Mouse (Mus musculus) frontal cortex, adult 2 months (tissue): ENCODE measurements at regions not wholly inside any gene's neighbourhood (a gene's known extent, or its start where the extent isn't known, plus 50 kb on each side); places are given as distances from the start of the nearest gene placed in this dataset.
"Not testable (repeated sequence)": the region's sequence is repeated elsewhere in the genome, so short reads cannot be mapped to it uniquely, and the experiment has no call there.

Source experiments
- DNase-seq, 2 experiments: peaks; one replicate each; pipeline ENCODE4 v3.0.0; 2022; ENCODE audit warnings: low spot score in 1 of 2; ENCODE audit errors: extremely low spot score in 1 of 2

- no peak for DNase-seq
Measured at GRCm38 (mm10) chr10:8136662-8137061, 180.6 kb upstream of the Tab2 start.

- DNase-seq, result no peak
Measured at GRCm38 (mm10) chr10:8135272-8135671, 179.2 kb upstream of the Tab2 start.

DNA sequence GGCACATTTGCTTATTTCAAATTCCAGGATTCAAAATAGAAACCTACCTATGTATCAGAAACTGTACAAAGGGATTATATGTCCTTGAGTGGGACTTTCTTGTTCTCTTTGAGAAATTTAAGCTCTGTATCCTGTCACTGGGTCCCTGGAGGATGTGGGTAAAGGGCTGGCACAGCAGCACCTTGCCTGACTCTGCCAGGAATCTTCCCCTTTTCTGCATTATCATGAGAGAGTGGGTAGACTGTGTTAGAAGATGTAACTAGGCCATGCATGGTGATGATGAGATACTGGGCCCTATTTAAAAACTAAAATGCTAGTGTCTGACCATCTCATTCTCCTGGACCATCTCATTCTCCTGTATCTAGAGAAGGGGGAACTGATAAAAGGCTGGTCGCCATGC lies 178.4 kb upstream of the Tab2 start:
- DNase-seq, result no peak

GRCm38 (mm10) chr10:8133451-8133952 lies 177.5 kb upstream of the Tab2 start:
- DNase-seq, result no peak

DNA sequence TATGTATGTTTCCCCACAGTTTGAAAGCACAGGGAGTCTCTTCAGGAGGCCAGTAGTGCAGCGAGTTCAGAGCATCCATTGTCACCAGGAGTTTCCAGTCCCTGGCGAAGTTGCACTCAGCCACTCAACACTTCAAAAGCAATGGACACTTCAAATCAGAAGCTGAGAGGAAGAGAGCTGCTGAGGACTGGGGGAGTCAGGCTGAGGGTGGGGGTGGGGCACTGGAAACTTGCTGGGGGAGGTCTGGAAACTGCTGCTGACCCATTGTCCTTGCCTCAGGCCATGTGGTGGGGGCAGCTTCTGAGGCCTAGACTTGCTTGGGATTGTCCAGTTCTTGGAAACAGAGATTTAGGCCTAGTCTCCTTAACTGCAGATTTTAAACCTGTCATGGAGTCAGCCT lies 176.8 kb upstream of the Tab2 start:
- no peak for DNase-seq

- DNase-seq, result peak; percentile 73 to 83
Measured at GRCm38 (mm10) chr10:8130472-8131241, 174.6 kb upstream of the Tab2 start.

DNA sequence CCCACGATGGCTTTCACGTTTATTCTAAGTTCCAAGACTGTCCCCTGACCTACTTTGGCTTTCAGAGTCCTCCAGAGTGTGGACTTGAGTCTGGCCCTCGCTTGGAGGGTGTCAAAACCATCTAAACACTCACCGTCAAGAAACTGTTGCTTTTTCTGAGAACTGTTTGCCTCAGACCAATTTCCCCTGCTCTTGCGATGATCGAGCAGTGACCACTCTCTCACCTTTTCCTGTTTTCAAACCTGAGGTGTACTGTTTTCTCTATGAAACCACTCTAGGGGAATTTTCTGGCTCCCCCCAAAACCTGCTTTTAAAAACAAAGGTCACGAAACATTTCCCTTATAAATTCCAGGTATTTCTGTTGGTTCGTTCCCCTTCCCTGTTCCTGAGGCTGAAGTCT lies 174.0 kb upstream of the Tab2 start:
- DNase-seq, result no peak

DNA sequence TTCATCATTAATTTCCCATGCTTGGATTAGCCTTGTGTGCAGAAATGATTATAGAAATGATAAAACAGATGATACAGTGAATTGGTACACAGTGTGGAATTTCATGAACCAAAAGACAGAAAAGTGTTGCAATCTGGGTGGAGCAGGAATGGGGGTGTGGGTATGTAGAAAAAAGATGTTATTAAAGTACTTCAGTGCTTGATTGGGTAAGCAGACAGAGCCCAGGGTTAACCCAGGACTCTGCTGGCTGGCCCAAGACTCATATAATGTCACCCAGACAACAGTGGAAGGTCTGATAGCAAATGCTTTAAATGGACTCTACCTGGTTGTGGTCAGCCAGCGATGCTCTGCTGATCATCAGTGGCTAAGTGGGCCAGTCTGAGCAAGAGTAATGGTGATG lies 168.1 kb upstream of the Tab2 start:
- DNase-seq, result no peak

DNA sequence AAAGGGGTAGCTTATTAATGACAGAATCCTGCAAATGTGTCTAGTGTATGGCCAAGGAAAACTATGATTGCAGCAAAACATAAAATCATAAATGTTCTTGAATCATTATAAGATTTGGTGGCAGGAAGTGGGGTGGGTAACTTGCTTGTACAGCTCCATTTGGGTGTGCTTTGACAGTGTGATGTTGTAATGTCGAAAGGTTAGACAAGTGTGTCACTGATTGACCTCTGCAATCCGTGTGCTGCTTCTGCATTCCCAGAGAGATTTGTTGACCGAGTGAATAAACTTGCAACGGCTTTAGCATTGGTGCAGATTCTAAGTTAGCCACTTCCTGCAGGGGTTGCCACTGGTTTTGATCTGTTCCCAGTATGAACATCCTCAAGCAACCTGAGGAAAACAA lies 165.9 kb upstream of the Tab2 start:
- no peak for DNase-seq

GRCm38 (mm10) chr10:8116821-8117220 lies 160.8 kb upstream of the Tab2 start:
- no peak for DNase-seq

DNA sequence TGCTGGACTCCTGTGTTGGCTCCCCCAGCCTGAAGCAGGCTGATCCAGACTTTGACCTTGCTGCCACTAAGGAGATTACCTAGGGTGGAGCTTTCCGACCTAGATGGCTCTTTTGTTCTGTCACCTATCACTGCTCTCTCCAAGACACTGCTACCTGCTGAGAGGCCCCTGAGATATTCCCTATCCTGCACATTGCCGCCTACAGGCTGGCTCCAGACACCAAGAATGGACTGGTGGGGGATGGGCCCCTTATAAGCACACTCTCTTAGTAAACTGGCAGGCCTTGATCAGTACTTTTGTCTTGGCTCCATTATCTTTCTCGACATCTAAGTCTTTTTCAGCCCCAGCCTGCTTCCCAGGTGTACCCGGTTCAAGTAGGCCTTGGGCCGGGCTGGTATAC lies 158.9 kb upstream of the Tab2 start:
- DNase-seq, result not testable (repeated sequence)

DNA sequence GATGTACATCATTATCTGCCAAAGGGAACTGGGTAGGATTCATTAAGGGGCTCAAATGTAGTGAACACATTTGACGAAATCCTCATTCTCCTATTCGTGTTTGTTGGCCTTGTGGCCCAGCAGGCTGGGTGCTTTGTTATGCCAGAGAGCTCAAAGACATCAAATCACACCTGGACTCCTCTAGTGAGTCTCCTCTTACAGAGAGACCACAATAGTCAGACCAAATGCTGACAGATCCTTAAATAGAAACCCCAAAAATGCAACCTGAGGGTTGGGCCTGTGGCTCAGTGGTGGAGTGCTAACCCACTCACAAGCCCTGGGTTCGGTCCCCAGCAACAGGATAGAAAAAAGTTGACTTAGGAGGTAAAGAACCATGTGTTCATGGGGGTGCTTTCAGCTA lies 158.5 kb upstream of the Tab2 start:
- DNase-seq, result no peak

DNA sequence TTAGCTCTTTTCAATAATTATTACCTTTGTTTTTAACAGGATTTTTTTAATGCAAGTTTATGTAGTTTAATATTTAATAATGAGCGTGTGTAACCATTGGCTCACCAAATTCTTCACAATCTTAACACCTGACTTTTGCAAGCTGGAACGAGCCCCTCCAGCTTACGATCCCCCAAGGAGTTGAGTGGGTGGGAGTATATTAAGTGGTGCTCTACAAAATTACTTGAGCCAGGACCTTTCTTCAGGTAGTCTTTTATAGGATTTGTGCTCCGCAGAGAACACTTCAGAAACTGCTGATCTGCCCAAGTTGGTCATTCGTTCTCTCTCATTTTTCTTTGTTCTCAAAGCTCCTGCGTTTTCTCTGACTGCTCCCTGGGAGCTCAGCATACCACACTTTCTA lies 144.5 kb upstream of the Tab2 start:
- DNase-seq, result no peak

- no peak for DNase-seq
Measured at GRCm38 (mm10) chr10:8095924-8096323, 139.9 kb upstream of the Tab2 start.

DNA sequence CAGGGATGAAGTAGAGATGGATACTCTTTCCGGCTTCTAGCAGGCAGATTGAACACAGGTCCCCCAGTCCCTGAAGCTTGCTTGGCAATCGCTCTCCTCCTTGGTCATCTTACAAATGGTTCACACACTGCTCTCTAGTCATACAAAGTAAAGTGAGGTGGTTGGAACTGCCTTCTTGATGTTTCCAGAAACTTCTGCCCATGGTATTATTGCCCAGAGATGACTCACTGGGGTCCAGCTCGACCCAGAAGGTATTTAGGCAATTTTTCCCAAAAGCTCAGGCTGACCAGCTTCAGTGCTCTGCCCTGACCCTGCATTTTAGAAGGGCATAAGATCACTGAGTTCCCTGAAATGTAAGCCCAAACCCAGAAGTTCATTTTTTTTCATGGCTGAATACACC lies 139.2 kb upstream of the Tab2 start:
- no peak for DNase-seq

GRCm38 (mm10) chr10:8091871-8092552 lies 136.0 kb upstream of the Tab2 start:
- DNase-seq, result no peak

DNA sequence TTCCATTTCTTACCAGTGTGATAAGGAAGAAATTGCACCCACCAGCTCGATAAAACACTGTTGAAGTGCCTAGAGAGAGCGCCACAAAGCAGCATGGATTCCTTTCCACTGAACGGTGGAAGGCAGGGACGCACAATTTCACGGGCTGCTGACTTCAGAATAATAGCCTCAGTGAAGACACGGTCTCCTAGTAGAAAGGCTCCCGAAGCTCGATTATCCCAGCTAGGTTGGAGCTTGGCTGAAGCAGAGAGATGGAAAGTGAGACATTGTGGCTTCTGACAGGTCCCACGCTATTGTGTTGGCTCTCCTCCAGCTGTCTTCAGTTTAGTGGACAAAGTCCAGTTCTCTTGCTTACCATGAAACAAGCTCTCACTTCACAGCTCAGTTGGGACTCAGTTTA lies 133.3 kb upstream of the Tab2 start:
- no peak for DNase-seq

GRCm38 (mm10) chr10:8088737-8089136 lies 132.7 kb upstream of the Tab2 start:
- no peak for DNase-seq

- DNase-seq, result no peak
Measured at GRCm38 (mm10) chr10:8088321-8088720, 132.3 kb upstream of the Tab2 start.

DNA sequence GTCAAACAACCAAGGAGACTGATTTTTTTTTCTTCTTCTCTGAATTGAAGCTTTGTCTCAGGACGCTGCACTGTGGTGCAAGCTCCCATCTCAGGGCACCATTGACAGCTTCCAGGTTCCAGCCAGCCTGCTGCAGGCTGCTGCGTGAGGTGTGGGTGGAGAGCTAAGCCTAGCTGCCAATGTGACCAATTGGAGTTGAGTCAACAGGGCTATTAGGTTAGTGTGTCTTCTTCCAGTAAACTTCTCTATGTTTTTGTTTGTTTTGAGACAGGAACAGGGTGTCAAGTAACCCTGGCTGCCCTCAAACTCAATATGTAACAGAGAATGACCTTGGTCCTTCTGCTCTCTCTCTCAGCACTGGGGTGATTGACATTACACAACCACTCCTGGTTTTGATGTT lies 131.1 kb upstream of the Tab2 start:
- no peak for DNase-seq

DNA sequence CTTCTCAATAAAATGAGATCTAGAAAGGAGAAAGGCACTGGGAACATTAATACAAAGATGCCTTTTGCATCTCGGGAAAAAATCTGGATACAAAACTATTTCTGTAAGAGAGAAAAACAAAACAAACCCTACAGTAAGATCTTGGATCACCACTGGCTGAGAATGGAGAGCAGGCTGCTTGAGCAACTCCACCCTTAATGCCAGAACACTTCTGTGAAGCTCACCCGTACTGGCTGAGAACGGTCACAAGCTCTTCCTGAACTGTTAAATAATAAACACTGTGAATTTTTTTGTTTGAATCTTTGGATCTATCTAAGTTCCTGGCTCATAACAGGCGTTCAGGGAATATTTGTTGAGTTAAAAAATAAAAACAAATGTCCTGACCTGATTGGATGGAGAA lies 130.4 kb upstream of the Tab2 start:
- DNase-seq, result no peak
